Mouse (Mus musculus): ENCODE measurements at regions not wholly inside any gene's neighbourhood (a gene's known extent, or its start where the extent isn't known, plus 50 kb on each side); places are given as distances from the start of the nearest gene placed in this dataset.

DNA sequence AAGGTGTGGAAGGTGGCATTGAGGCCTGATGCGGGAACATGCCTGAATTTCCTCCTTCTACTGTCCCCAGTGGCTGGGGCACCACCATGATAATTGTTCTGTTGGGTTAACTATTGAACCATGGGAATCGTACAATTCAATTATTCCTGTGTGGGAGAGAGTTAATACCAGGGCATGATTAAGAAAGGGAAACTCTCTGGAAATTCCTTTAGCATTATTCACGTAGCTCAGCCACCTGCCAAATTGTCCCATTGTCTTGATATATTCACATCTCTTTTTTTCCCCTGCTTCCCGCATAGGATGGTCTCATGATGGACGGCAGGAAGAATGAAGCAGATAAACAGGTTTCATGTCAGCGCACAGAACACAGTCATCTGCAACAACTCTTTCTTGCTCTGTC lies 69.6 kb upstream of the Gli2 start:
- no peak for TF ChIP-seq CTCF (IDR thresholded peaks at IDR 0.05; ENCODE audit: low read depth)
- no peak for TF ChIP-seq EP300 (IDR thresholded peaks at IDR 0.05; ENCODE audit: low read depth)

Data from heart, postnatal 0 days (tissue).